Comparison of ENCODE assay signal across 8 mouse cellular contexts in genomic region chr9:120935634-120935922, GRCm38 (mm10). TPM values are rescaled to one million over a fixed set of nuclear protein-coding genes. Genes with fewer than 3 reads are reported as not detected.
DNase-seq lines count a peak whose midpoint lies in the region; ATAC-seq and TF ChIP-seq lines count a peak whose summit lies in the region.

No protein-coding gene starts in this region.

- H3K27me3 ChIP-seq in heart, embryonic 12.5 days (replicated peaks): no peaks in the 10 kb centered on the region
- H3K27me3 ChIP-seq in CH12.LX (replicated peaks): no peaks in the 10 kb centered on the region
- no peaks in the 10 kb centered on the region for H3K27me3 ChIP-seq in hindbrain, embryonic 12.5 days
- no peaks in the 10 kb centered on the region for H3K27me3 ChIP-seq in midbrain, embryonic 10.5 days (ENCODE audit: low read depth, poor library complexity, severe bottlenecking)

- peak overlapping the region; percentile 97 for H3K9ac ChIP-seq in heart, embryonic 12.5 days
- H3K9ac ChIP-seq in CH12.LX (ENCODE audit: insufficient read depth, low read depth): peak overlapping the region; percentile 87; the same call in 1 of the 2 replicates
- H3K9ac ChIP-seq in hindbrain, embryonic 12.5 days: peak overlapping the region; percentile 78

- no peak for ATAC-seq in heart, embryonic 12.5 days (ENCODE audit: insufficient number of reproducible peaks, low FRiP score)
- ATAC-seq in hindbrain, embryonic 12.5 days (ENCODE audit: low FRiP score): no peak

- WGBS in heart, embryonic 12.5 days: 12% methylated on average over 4 of the region's 4 CpGs
- WGBS in hindbrain, embryonic 12.5 days: 25% methylated on average over 4 of the region's 4 CpGs
- WGBS in midbrain, embryonic 10.5 days: 35% methylated on average over 4 of the region's 4 CpGs

- DNase-seq in heart, postnatal 4 days: no peak
- DNase-seq in CH12.LX (ENCODE audit: extremely low read depth): no peak
- no peak for DNase-seq in midbrain, embryonic 10.5 days (ENCODE audit: low spot score)
- DNase-seq in left cerebral cortex, postnatal 14 days (ENCODE audit: low spot score in 2 of 2): no peak
- DNase-seq in gastrocnemius, postnatal 4 days (ENCODE audit: low spot score in 2 of 2): no peak
- no peak for DNase-seq in cerebellum, postnatal 10 days

- H3K4me1 ChIP-seq in heart, embryonic 12.5 days (replicated peaks): peaks cover 54% of the 10 kb centered on the region
- H3K4me1 ChIP-seq in CH12.LX (ENCODE audit: control insufficient read depth in 1 of 2, insufficient read depth in 2 of 2): peaks cover 0 to 59% of the 10 kb centered on the region in 2 experiments; a peak in 2 of 4 replicates
- peaks cover 60% of the 10 kb centered on the region for H3K4me1 ChIP-seq in hindbrain, embryonic 12.5 days
- peaks cover 68% of the 10 kb centered on the region for H3K4me1 ChIP-seq in midbrain, embryonic 10.5 days

- TF ChIP-seq CTCF in CH12.LX (conservative IDR thresholded peaks at IDR 0.05 in 1 of 2, IDR thresholded peaks at IDR 0.05 in 1 of 2; ENCODE audit: low read depth in 2 of 2, low read length in 2 of 2): no peak

- peaks cover 11% of the 10 kb centered on the region; the same call in 1 of the 2 replicates for H3K36me3 ChIP-seq in heart, embryonic 12.5 days
- peaks cover 0 to 35% of the 10 kb centered on the region in 2 experiments for H3K36me3 ChIP-seq in CH12.LX (replicated peaks in 1 of 2; ENCODE audit: control insufficient read depth in 1 of 2, insufficient read depth in 1 of 2, low read length in 1 of 2)
- H3K36me3 ChIP-seq in hindbrain, embryonic 12.5 days: no peaks in the 10 kb centered on the region
- H3K36me3 ChIP-seq in midbrain, embryonic 10.5 days: peaks cover 29% of the 10 kb centered on the region

- TF ChIP-seq RAD21 in CH12.LX (IDR thresholded peaks at IDR 0.05; ENCODE audit: low read depth, low read length): no peak

- intact Hi-C loops in left cerebral cortex, postnatal 14 days (cut with DNase I): loop anchor here (5.0 to 10.0 kb wide), 2 partner anchors 161 to 243 kb away; no protein-coding TSS in a partner anchor

- H3K4me3 ChIP-seq in heart, embryonic 12.5 days: peak overlapping the region; percentile 99
- H3K4me3 ChIP-seq in CH12.LX (replicated peaks in 1 of 3; ENCODE audit: low read depth in 2 of 3, low read length in 2 of 3, poor library complexity in 1 of 3): peak overlapping the region; percentile 81 to 93 (median 89)
- H3K4me3 ChIP-seq in hindbrain, embryonic 12.5 days: peak overlapping the region; percentile 65
- peak overlapping the region; percentile 93 for H3K4me3 ChIP-seq in midbrain, embryonic 10.5 days

- in situ Hi-C loops in CH12.LX (cut with MboI; ENCODE audit: low pct_ligation_motif_present, low pct_unique_long_range_greater_than_20kb, low sequenced_read_pairs): no loop called here

- peak overlapping the region; percentile 91 for H3K4me2 ChIP-seq in heart, embryonic 12.5 days
- H3K4me2 ChIP-seq in CH12.LX (ENCODE audit: insufficient read depth, low read depth, poor library complexity, severe bottlenecking): peak overlapping the region; percentile 98
- peak overlapping the region; percentile 91 for H3K4me2 ChIP-seq in hindbrain, embryonic 12.5 days (replicated peaks)

- TF ChIP-seq POLR2A in CH12.LX (IDR thresholded peaks at IDR 0.05; ENCODE audit: low read depth, low read length): no peak

- TF ChIP-seq EP300 in CH12.LX (IDR thresholded peaks at IDR 0.05; ENCODE audit: low read length): no peak

- no peaks in the 10 kb centered on the region for H3K9me3 ChIP-seq in heart, embryonic 12.5 days (replicated peaks)
- H3K9me3 ChIP-seq in CH12.LX (replicated peaks; ENCODE audit: low read length): no peaks in the 10 kb centered on the region
- no peaks in the 10 kb centered on the region for H3K9me3 ChIP-seq in hindbrain, embryonic 12.5 days (replicated peaks)
- H3K9me3 ChIP-seq in midbrain, embryonic 10.5 days (replicated peaks): no peaks in the 10 kb centered on the region

- no peak overlapping the region for H3K27ac ChIP-seq in heart, embryonic 12.5 days (ENCODE audit: poor library complexity, severe bottlenecking)
- H3K27ac ChIP-seq in CH12.LX (ENCODE audit: insufficient read depth, low read depth): no peak overlapping the region
- H3K27ac ChIP-seq in hindbrain, embryonic 12.5 days: no peak overlapping the region
- H3K27ac ChIP-seq in midbrain, embryonic 10.5 days (replicated peaks): 0 out of 2 replicates have a peak overlapping the region, but pooled peaks have one; percentile 97

- dilution Hi-C loops in CH12.LX (cut with MboI; ENCODE audit: extremely low pct_ligation_motif_present, extremely low pct_unique_long_range_greater_than_20kb, low sequenced_read_pairs): no loop called here

- peaks cover 70% of the 10 kb centered on the region for H3K79me2 ChIP-seq in CH12.LX (replicated peaks; ENCODE audit: control insufficient read depth, extremely low read depth, insufficient read depth, poor library complexity, severe bottlenecking)

TF ChIP-seq in CH12.LX, 34 proteins besides CTCF, POLR2A, EP300 and RAD21:
- no peak for TF ChIP-seq MXI1 (IDR thresholded peaks at IDR 0.05; ENCODE audit: low read depth, low read length)
- no peak for TF ChIP-seq GABPA (IDR thresholded peaks at IDR 0.05; ENCODE audit: insufficient replicate concordance, low read depth, low read length)
- TF ChIP-seq ZKSCAN1 (IDR thresholded peaks at IDR 0.05; ENCODE audit: borderline replicate concordance, low read depth, low read length): no peak
- no peak for TF ChIP-seq JUN (IDR thresholded peaks at IDR 0.05; ENCODE audit: insufficient read depth, low read depth, low read length)

RNA-seq across cellular contexts. Expression of gene Ctnnb1, which starts 6.6 kb away (rescaled TPM):
- polyA plus RNA-seq in heart, embryonic 12.5 days (2016; fragmentation: Nextera tagmentation; extraction: Ambion mirVana): 397 and 414 TPM in 2 replicates
- 100 to 1,000 TPM; 632 to 676 TPM for total RNA-seq in heart, postnatal 4 days (2021)
- total RNA-seq in CH12.LX (2012; rRNA removed) (197 and 212 TPM in 2 replicates), CH12.LX (2014; rRNA removed) (361 and 383 TPM in 2 replicates)
- polyA plus RNA-seq in CH12.LX (2012; ENCODE audit: insufficient read length, low read depth): 290 and 292 TPM in 2 replicates
- polyA plus RNA-seq in hindbrain, embryonic 12.5 days (2016; fragmentation: Nextera tagmentation; extraction: Ambion mirVana): 672 and 677 TPM in 2 replicates
- polyA plus RNA-seq in midbrain, embryonic 10.5 days (2016; fragmentation: Nextera tagmentation; extraction: Ambion mirVana): 633 and 702 TPM in 2 replicates
- total RNA-seq in left cerebral cortex, postnatal 14 days (2021): 100 to 1,000 TPM; 615 to 674 TPM
- total RNA-seq in gastrocnemius, postnatal 4 days (2021): 100 to 1,000 TPM; 434 to 436 TPM
